Mouse (Mus musculus) spleen, adult 2 months (tissue): ENCODE data around the gene Flrt1.

Source experiments
- CTCF ChIP-seq: fragments of 200-500 bp; IDR thresholded peaks from 2 replicates; pipeline ENCODE4 v1.5.1; 2011; ENCODE audit warnings: mild to moderate bottlenecking, inconsistent platforms; ENCODE audit not compliant: insufficient read depth, insufficient read length, insufficient replicate concordance; ENCODE audit errors: extremely low read depth
- POLR2A ChIP-seq: fragments of 200-500 bp; IDR thresholded peaks from 2 replicates; pipeline ENCODE4 v1.6.1; 2011; ENCODE audit warnings: low read depth, low read length, inconsistent platforms

DNA sequence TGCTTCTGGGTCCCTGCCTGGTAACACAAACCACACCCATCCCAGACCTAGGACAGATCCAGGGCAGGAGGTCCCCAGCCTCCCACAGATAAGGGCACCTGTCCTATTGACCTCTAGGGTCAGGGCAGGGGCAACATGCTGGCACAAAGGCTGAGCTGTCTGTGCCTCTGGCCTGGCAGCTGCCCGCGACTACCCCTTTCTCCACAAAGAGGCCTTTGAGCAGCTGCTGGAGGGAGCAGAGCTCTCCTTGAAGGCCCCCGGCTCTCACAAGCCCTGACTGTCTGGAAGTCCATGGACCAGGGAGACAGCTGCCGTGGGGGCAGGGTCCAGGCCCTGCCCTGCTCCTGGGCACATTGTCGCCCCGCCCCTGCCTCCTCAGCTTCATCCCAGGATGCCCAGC, 49.7 kb upstream of the Flrt1 start:
- TF ChIP-seq POLR2A (no peak), CTCF (no peak)
